Mouse (Mus musculus): Measurements from ENCODE around the gene Vmn1r214.

The Vmn1r214 gene

GRCm38 (mm10) chr13:23030118-23030517, at the start of gene Vmn1r214:
Vmn1r214 (plus strand) TSS chr13:23030418.
- no peak for DNase-seq (ENCODE audit: low read depth, low spot score)

GRCm38 (mm10) chr13:22990214-22990891, 39.9 kb upstream of the Vmn1r214 start:
- DNase-seq (ENCODE audit: low read depth, low spot score) = no peak

GRCm38 (mm10) chr13:22992178-22992700, 38.0 kb upstream of the Vmn1r214 start:
- DNase-seq (ENCODE audit: low read depth, low spot score) = no peak

- DNase-seq (ENCODE audit: low read depth, low spot score) = no peak
Observed at GRCm38 (mm10) chr13:22992721-22993120, 37.5 kb upstream of the Vmn1r214 start.

- DNase-seq (ENCODE audit: low read depth, low spot score) = no peak
Observed at GRCm38 (mm10) chr13:23007356-23007755, 22.9 kb upstream of the Vmn1r214 start, which contains the start of gene Vmn1r213. Vmn1r213 (plus strand) TSS chr13:23007656.

- DNase-seq (ENCODE audit: low read depth, low spot score) = peak; percentile 5
Observed at GRCm38 (mm10) chr13:23018158-23018557, 12.1 kb upstream of the Vmn1r214 start.

GRCm38 (mm10) chr13:23024812-23025211, 5.4 kb upstream of the Vmn1r214 start:
- DNase-seq (ENCODE audit: low read depth, low spot score) = no peak

GRCm38 (mm10) chr13:23057778-23058177, 27.6 kb downstream of the Vmn1r214 start:
- DNase-seq (ENCODE audit: low read depth, low spot score) = no peak

GRCm38 (mm10) chr13:23067725-23068124, 37.5 kb downstream of the Vmn1r214 start, which contains the start of gene Vmn1r215:
Vmn1r215 (plus strand) TSS chr13:23068025.
- DNase-seq (ENCODE audit: low read depth, low spot score) = no peak

- DNase-seq (ENCODE audit: low read depth, low spot score) = no peak
Observed at GRCm38 (mm10) chr13:23069312-23069711, 39.1 kb downstream of the Vmn1r214 start.

All from forelimb bud, embryonic 11.5 days (tissue).